Mouse (Mus musculus): Measurements from ENCODE around the gene Rrn3. TPM values are rescaled to one million over a fixed set of nuclear protein-coding genes. Genes with fewer than 3 reads are reported as not detected.
A peak's percentile ranks its signal among the peaks of the same experiment; 100 is the strongest.

Rrn3 gene
- polyA plus RNA-seq, 1 experiment from 2014 or later = 110 TPM

DNA sequence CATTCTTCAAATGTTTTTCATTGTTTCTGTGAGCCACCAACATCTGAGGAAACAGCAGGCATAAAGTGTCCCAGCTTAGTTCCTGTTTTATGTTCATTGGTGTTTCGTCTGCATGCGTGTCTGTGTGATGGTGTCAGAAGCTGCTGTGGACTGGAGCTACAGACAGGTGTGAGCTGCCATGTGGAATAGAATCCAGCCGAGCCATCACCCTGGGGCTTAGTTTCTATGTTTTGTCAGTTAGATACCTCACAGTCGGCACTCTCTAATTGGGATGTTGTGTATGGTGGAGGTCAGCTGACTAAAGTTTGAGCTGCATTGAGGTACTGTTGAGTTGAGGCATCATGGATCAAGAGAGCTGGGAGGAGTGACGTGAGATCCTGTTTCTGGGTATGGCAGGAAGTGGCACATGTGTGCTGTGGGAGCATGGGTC, 16.3 kb downstream of the Rrn3 start:
- Histone ChIP-seq H3K4me3 (no peak overlapping the region), H3K4me1 (no peaks in the 10 kb centered on the region), H3K27ac (replicated peaks) (no peak overlapping the region), H3K27me3 (no peaks in the 10 kb centered on the region), H3K36me3 (peaks cover 86% of the 10 kb centered on the region), H3K9ac (replicated peaks) (no peak overlapping the region), H3K9me3 (no peaks in the 10 kb centered on the region), H3K4me2 (replicated peaks) (no peak overlapping the region)
- no peak for ATAC-seq (replicated peaks)
- WGBS = 93% methylated on average over 5 of the region's 5 CpGs

DNA sequence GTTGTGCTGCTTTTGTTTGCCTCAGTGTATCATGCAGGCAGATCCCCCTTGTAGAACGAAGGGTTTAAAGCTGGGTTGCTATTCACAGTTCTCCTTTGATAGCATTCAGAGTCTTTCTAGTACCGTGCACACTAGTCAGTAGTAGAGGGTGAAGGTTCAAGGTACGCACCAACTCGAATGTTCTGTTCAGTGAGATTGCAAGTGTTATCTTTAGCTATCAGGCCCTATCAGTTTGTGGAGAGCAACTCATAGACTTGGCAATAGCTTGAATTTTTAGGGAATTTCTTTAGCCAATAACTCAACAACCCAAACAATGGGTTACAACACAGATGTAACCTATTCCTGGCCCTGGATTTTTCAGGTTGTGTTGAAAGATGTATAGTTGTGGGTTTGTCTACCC, 20.7 kb downstream of the Rrn3 start:
- ATAC-seq (replicated peaks) = no peak
- Histone ChIP-seq H3K27ac (replicated peaks) (no peak overlapping the region), H3K4me3 (no peak overlapping the region), H3K4me1 (no peaks in the 10 kb centered on the region), H3K27me3 (no peaks in the 10 kb centered on the region), H3K4me2 (replicated peaks) (no peak overlapping the region), H3K36me3 (peaks cover 83% of the 10 kb centered on the region), H3K9ac (replicated peaks) (no peak overlapping the region), H3K9me3 (no peaks in the 10 kb centered on the region)
- WGBS = 95% methylated on average over 4 of the region's 4 CpGs

DNA sequence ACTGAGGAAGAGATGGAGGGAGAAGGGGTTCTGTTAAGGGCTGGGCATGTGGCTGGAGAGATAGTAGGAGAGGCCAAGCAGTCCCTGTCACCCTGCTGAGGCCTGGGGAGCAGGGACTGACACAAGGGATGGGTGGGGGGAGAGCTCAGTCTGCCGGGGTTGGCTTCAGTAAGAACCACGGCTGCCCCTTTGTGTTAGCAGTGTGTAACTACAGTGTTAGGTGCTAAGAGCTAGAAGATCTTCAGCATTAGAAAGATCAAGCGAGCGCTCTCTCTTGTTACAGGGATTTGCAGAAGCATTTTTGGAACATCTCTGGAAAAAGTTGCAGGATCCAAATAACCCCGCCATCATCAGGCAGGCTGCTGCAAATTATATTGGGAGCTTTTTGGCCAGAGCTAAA, 24.2 kb downstream of the Rrn3 start:
- Histone ChIP-seq H3K27me3 (no peaks in the 10 kb centered on the region), H3K27ac (replicated peaks) (no peak overlapping the region), H3K9me3 (no peaks in the 10 kb centered on the region), H3K4me1 (no peaks in the 10 kb centered on the region), H3K4me3 (no peak overlapping the region), H3K36me3 (peaks cover 90% of the 10 kb centered on the region), H3K9ac (replicated peaks) (no peak overlapping the region), H3K4me2 (replicated peaks) (no peak overlapping the region)
- ATAC-seq (replicated peaks) = no peak
- 80% methylated on average over 5 of the region's 5 CpGs for WGBS

DNA sequence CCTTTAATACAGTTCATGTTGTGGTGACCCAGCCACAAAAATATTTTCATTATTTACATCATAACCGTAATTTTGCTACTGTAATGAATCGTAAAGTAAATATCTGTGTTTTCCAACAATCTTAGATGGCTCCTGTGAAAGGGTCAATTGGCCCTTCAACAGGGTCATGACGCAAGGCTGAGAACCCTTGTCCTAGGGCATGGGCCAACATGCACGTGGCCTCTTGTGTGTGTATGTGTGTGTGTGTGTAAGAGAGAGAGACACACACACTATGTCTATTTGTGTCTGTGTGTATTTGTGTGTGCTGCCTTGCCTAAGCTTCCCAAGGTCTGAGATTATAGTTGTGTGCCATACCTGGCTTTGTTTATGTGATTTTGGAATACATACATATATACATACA, 27.1 kb downstream of the Rrn3 start:
- H3K36me3 ChIP-seq = peaks cover 92% of the 10 kb centered on the region
- H3K9me3 ChIP-seq = no peaks in the 10 kb centered on the region
- no peak overlapping the region for H3K4me3 ChIP-seq
- ATAC-seq (replicated peaks) = no peak
- H3K4me2 ChIP-seq (replicated peaks) = no peak overlapping the region
- H3K27ac ChIP-seq (replicated peaks) = no peak overlapping the region
- H3K27me3 ChIP-seq = no peaks in the 10 kb centered on the region
- H3K4me1 ChIP-seq = no peaks in the 10 kb centered on the region
- 94% methylated on average over 4 of the region's 4 CpGs for WGBS
- no peak overlapping the region for H3K9ac ChIP-seq (replicated peaks)

DNA sequence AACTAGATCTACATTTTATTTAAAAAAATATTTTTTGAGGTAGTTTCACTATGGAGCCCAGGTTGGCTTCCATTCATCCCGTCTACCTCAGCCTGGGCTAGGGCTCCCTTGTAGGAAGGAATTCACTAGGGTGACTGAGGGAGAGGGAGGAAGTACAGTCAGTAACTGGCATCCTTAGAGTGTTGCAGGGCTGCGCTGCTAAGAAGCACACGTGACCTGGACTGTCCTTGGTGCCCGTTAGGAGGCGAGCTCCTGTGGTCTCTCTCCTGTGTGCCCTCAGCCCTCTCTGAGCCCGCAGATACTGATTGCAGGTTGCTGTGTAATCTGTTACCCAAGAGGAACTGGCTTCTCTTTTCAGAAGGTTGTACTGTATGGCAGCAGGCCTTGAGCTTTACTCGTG, 27.9 kb downstream of the Rrn3 start:
- Histone ChIP-seq H3K4me2 (replicated peaks) (no peak overlapping the region), H3K4me3 (no peak overlapping the region), H3K9me3 (no peaks in the 10 kb centered on the region), H3K27ac (replicated peaks) (no peak overlapping the region), H3K9ac (replicated peaks) (no peak overlapping the region), H3K27me3 (no peaks in the 10 kb centered on the region), H3K36me3 (peaks cover 94% of the 10 kb centered on the region), H3K4me1 (no peaks in the 10 kb centered on the region)
- ATAC-seq (replicated peaks) = no peak
- 93% methylated on average over 7 of the region's 7 CpGs for WGBS

DNA sequence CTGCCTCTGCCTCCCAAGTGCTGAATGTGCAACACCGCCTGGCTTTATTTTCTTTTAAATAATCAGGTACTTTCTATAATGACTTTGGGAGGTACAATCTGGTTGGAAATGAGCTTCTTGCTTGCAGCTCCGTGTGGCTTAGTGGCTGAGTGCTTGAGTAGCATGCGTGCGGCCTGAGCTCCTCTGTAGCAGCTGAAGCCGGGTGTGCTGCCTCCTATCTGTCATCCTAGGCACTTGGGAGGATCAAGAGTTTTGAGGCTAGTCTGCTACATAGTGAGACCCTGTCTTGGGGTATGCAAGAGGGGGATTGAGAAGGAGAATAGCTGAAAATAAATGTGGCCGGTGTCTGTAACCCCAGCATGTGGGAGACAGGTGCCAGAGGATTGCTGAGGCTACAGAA, 31.6 kb downstream of the Rrn3 start:
- Histone ChIP-seq H3K36me3 (peaks cover 86% of the 10 kb centered on the region), H3K9ac (replicated peaks) (no peak overlapping the region), H3K27ac (replicated peaks) (no peak overlapping the region), H3K27me3 (no peaks in the 10 kb centered on the region), H3K9me3 (no peaks in the 10 kb centered on the region), H3K4me1 (no peaks in the 10 kb centered on the region), H3K4me2 (replicated peaks) (no peak overlapping the region), H3K4me3 (no peak overlapping the region)
- ATAC-seq (replicated peaks) = no peak
- 90% methylated on average over 6 of the region's 6 CpGs for WGBS

DNA sequence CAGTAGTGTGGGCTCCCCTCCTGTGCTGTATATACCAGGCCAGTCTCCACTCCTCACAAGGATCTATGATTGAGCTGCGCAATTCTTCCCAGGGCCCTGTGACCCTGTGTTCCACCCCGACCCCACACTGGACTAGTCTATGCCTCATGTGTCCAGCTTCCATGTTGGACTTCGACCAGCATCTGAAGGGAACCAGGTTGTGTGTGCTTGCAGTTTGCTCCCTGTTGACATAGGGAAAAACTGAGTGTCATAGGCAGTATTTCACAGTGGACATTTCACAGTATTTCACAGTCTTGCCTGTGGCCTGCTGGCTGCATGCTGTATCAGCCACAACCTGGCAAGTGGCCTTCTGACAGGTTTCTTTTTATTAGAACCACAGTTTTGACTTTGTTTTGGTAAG, 32.7 kb downstream of the Rrn3 start:
- no peak overlapping the region for H3K27ac ChIP-seq (replicated peaks)
- WGBS = 96% methylated on average over 3 of the region's 3 CpGs

DNA sequence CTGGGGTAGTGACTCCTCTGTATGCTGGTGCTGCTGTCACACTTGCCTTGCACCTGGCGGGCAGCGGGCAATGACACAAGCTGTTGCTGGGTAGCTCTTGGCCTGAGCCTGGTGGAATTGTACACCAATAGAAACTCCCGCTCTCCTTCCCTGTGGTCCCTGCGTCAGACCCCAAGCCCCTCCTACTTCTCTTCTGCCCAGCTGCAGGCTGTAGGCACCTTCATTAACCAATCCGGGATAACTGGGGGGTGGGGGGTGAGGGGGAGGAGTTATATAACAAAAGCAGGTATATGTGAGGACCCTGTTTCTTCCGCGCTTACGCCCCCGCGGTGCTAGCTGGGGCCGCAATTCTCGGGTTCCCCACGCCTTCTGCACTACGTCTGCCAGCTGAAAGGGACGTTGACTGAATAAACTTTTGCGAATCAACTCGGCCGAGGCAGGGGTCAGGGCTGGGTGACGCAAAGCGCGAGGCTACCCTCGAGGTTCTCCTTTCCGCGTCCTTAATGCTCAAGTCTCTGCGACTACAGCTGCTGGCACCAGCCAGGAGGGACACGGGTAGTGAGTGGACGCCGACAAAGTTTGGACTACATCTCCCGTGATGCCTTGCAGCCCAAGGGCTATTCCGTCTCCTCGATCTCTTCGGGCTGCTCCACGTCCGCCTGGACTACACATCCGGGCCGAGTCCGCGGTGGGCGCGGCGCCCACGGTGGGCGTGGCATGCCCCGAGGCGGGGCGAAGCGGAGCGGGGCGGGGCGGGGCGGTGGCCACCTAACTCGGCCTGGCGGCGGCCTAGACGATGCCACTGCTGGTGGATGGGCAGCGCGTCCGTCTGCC, 38.3 kb downstream of the Rrn3 start, which contains the start of gene Ntan1:
TSS of gene Ntan1 (plus strand) at position 286 of the 834 bp plus-strand sequence.
- WGBS = under 1% methylated on average over 52 of the region's 58 CpGs
- Histone ChIP-seq H3K27ac (replicated peaks) (peak within 1 kb of the TSS; percentile 98), H3K27me3 (no peaks in the 10 kb centered on the region)

More for the DNA sequence above, 32.7 kb downstream of the Rrn3 start:
- Histone ChIP-seq H3K36me3 (peaks cover 77% of the 10 kb centered on the region), H3K4me2 (replicated peaks) (no peak overlapping the region), H3K9ac (replicated peaks) (no peak overlapping the region), H3K4me1 (peaks cover 3% of the 10 kb centered on the region), H3K27me3 (no peaks in the 10 kb centered on the region), H3K4me3 (no peak overlapping the region), H3K9me3 (no peaks in the 10 kb centered on the region)
- ATAC-seq (replicated peaks) = no peak

DNA sequence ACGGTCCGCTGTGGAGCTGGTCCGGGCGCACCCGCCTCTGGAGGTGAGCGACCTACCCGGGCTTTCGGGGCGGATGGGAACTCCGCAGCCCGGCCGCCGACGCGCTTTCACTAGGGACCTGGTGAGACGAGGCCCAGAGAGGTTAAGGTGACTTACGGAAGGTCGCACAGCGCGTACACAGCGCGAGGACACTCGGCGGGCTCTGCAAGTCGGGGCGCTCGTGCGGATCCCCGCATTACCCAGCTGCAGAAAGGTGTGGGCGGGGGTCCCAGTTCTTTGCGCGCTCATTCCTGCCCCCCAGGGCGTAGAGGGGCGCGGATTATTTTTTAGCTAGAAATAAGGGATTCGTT, 38.9 kb downstream of the Rrn3 start:
- H3K4me3 ChIP-seq = peak overlapping the region; percentile 78
- H3K9me3 ChIP-seq = no peaks in the 10 kb centered on the region
- no peaks in the 10 kb centered on the region for H3K27me3 ChIP-seq
- WGBS = under 1% methylated on average over 36 of the region's 36 CpGs
- peak overlapping the region; percentile 67 for H3K4me2 ChIP-seq (replicated peaks)
- H3K4me1 ChIP-seq = peaks cover 20% of the 10 kb centered on the region
- peak overlapping the region; percentile 85 for H3K9ac ChIP-seq (replicated peaks)
- no peak for ATAC-seq (replicated peaks)
- H3K27ac ChIP-seq (replicated peaks) = peak overlapping the region; percentile 98
- peaks cover 20% of the 10 kb centered on the region for H3K36me3 ChIP-seq

More for the DNA sequence above, 38.3 kb downstream of the Rrn3 start, which contains the start of gene Ntan1:
- H3K36me3 ChIP-seq = peaks cover 25% of the 10 kb centered on the region
- H3K4me3 ChIP-seq = peak within 1 kb of the TSS; percentile 78
- no peaks in the 10 kb centered on the region for H3K9me3 ChIP-seq
- peaks cover 20% of the 10 kb centered on the region for H3K4me1 ChIP-seq
- peak within 1 kb of the TSS; percentile 67 for H3K4me2 ChIP-seq (replicated peaks)
- peak; percentile 96 for ATAC-seq (replicated peaks)
- peak within 1 kb of the TSS; percentile 85 for H3K9ac ChIP-seq (replicated peaks)

DNA sequence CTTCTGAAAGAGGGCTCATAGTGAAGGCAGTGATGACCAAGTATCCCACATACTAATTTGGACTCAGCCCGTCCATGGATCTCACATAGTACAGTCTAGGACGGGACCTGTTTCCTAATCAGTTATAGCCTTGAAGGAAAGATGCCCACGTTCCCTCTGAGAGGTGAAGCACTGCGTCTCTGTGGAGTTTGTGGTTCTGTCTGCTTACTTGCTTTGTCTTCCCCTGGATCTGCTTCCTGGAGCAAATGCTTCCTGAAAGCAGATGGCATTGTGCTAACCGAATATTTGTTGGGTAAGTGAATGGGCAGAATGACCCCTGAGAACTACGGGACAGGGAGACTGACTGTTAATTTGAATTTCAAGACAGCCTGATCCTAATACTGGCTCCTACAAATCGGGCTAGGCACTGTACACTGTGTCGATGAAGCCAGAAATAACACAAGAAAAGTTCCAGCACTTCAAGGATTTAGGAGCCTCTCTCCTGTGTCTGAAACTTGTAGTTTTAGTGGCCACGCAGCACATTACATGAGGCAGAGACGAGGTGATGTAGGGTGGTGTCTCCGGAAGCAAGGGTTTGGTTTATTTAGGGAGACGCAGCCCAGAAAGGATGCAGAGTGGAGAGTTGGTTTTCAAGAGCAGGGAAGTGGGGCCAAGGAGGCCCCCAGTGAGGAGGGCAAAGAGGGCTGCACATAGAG, 39.4 kb downstream of the Rrn3 start:
- peaks cover 20% of the 10 kb centered on the region for H3K4me1 ChIP-seq
- peak overlapping the region; percentile 85 for H3K9ac ChIP-seq (replicated peaks)
- peak overlapping the region; percentile 98 for H3K27ac ChIP-seq (replicated peaks)
- no peaks in the 10 kb centered on the region for H3K9me3 ChIP-seq
- H3K27me3 ChIP-seq = no peaks in the 10 kb centered on the region
- H3K36me3 ChIP-seq = peaks cover 14% of the 10 kb centered on the region
- H3K4me3 ChIP-seq = peak overlapping the region; percentile 78
- 34% methylated on average over 12 of the region's 12 CpGs for WGBS
- peak overlapping the region; percentile 67 for H3K4me2 ChIP-seq (replicated peaks)
- peak; percentile 1 for ATAC-seq (replicated peaks)

DNA sequence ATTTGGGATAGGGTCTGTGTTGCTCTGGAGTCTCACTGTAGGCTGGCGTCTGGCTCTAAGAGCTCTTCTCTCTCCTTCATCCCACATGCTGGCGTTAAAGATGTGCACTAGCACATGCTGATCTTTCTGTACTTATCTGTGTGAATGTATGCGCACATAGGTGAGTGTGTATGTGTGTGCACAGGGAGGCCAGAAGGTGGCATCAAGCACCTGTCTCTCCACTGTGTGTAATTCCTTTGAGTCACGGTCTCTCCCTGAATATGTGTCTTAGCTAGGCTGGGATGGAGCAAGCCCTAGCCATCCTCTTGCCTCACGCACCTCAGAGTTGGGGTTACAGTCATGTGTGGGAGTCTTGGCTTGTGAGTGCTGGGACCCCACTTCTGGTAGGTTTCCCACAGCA, 40.3 kb downstream of the Rrn3 start:
- Histone ChIP-seq H3K4me3 (peak overlapping the region; percentile 78), H3K27me3 (no peaks in the 10 kb centered on the region), H3K4me1 (peaks cover 20% of the 10 kb centered on the region), H3K4me2 (replicated peaks) (no peak overlapping the region; the same call in 1 of the 2 replicates), H3K27ac (replicated peaks) (no peak overlapping the region), H3K36me3 (peaks cover 6% of the 10 kb centered on the region), H3K9me3 (no peaks in the 10 kb centered on the region), H3K9ac (replicated peaks) (no peak overlapping the region)
- WGBS = 97% methylated on average over 5 of the region's 5 CpGs
- no peak for ATAC-seq (replicated peaks)

DNA sequence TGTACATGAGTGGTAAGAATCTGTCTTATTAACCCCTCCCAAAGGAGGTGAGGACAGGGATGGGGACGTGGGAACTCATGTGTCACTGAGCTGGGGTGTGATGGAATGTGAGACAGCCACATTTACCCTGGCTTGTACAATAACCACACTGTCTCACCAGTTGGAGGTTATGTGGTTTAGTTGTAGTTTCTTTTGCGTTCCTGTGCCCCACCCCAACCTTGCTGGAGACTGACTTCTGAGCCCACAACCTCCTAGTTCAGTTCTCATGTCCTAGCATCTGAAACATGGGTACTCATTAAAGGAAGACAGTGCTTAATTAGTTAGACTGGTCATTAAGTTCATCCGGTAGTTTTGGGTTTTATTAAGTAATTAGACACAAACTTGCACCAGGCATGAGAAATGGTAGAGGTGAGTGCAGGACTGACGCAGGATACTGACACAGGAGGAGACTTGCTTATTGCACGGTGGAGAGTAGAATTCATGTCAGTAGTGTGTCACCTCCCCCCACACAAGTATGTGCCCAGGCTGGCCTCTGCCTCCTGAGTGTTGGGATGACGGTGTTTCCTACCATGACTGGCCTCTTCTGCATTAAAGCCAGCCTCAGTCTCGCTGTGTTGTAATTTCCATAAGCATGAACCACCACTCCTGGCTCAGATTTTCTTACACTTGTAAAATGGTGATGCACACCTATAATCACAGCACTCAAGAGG, 45.4 kb downstream of the Rrn3 start:
- no peaks in the 10 kb centered on the region for H3K9me3 ChIP-seq
- peaks cover 36% of the 10 kb centered on the region for H3K36me3 ChIP-seq
- WGBS = 87% methylated on average over 7 of the region's 7 CpGs
- H3K27me3 ChIP-seq = no peaks in the 10 kb centered on the region
- H3K27ac ChIP-seq (replicated peaks) = no peak overlapping the region
- no peak overlapping the region for H3K4me3 ChIP-seq
- ATAC-seq (replicated peaks) = no peak
- no peak overlapping the region for H3K4me2 ChIP-seq (replicated peaks)
- peaks cover 3% of the 10 kb centered on the region for H3K4me1 ChIP-seq
- no peak overlapping the region for H3K9ac ChIP-seq (replicated peaks)

All from forebrain, embryonic 15.5 days (tissue).